ENCODE assay signal across 10 mouse cellular contexts in the genomic region with DNA sequence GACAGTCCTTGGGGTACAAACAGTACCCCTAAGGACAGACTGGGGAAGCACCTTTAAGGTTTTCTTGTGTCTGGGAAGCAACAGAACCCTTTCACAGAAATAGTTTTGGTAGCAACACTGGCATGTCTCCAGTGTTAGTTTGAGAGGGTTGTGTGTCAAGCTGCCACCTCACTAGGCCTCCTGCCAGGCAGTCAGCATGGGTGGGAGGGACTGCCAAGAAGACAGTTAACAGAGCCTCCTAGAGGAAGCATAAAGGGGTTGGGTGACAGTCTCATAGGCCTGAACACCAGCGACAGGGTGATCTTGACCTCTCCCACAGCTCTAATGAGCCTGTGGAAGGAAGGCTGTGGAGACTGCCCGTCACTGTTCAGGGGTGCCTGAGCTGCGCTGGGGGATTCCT.
DNase-seq lines count a peak whose midpoint lies in the region; ATAC-seq and TF ChIP-seq lines count a peak whose summit lies in the region.
"Had no signal": no experiment of that assay in that cellular context is flagged by ENCODE, and none has a peak within 500 bp of the region (broad histone marks: within the 10 kb centered on the region; RNA-seq: fewer than 3 reads in every experiment).

No protein-coding gene starts in this region.

- no peak for TF ChIP-seq POLR2A in kidney, adult 2 months (IDR thresholded peaks at IDR 0.05; ENCODE audit: low read depth, low read length)

- H3K4me1 ChIP-seq in midbrain, postnatal 0 days (ENCODE audit: insufficient read depth, low read length) = peaks cover 6% of the 10 kb centered on the region; the same call in 1 of the 2 replicates
- peaks cover 8% of the 10 kb centered on the region; the same call in 1 of the 2 replicates for H3K4me1 ChIP-seq in midbrain, embryonic 11.5 days (ENCODE audit: control insufficient read depth, insufficient read depth, low read length)
- peaks cover 27% of the 10 kb centered on the region for H3K4me1 ChIP-seq in midbrain, embryonic 13.5 days (replicated peaks)
- no peaks in the 10 kb centered on the region for H3K4me1 ChIP-seq in kidney, adult 2 months (ENCODE audit: control insufficient read depth, insufficient read depth, low read length)

- intact Hi-C loops in heart, postnatal 36 days (cut with DNase I) = no loop called here

- no peaks in the 10 kb centered on the region for H3K9me3 ChIP-seq in midbrain, postnatal 0 days (ENCODE audit: low read length)
- no peaks in the 10 kb centered on the region for H3K9me3 ChIP-seq in midbrain, embryonic 11.5 days (ENCODE audit: control insufficient read depth, low read length)
- H3K9me3 ChIP-seq in midbrain, embryonic 13.5 days = no peaks in the 10 kb centered on the region

- no peak for ATAC-seq in midbrain, postnatal 0 days (ENCODE audit: low FRiP score)
- no peak for ATAC-seq in midbrain, embryonic 11.5 days (ENCODE audit: low FRiP score)
- 0 out of 2 replicates have a peak, but pooled peaks have one; percentile 14 for ATAC-seq in erythroid progenitor cell, adult 5-6 weeks (replicated peaks; ENCODE audit: low FRiP score, poor library complexity, severe bottlenecking)
- no peak for ATAC-seq in midbrain, embryonic 13.5 days

- no peak overlapping the region for H3K9ac ChIP-seq in midbrain, postnatal 0 days (replicated peaks; ENCODE audit: low read length, poor library complexity, severe bottlenecking)
- H3K9ac ChIP-seq in midbrain, embryonic 11.5 days (ENCODE audit: low read length) = no peak overlapping the region
- H3K9ac ChIP-seq in midbrain, embryonic 13.5 days (replicated peaks) = no peak overlapping the region

- H3K4me2 ChIP-seq in midbrain, postnatal 0 days (ENCODE audit: low read depth, low read length, poor library complexity, severe bottlenecking) = no peak overlapping the region
- H3K4me2 ChIP-seq in midbrain, embryonic 11.5 days = no peak overlapping the region
- no peak overlapping the region for H3K4me2 ChIP-seq in midbrain, embryonic 13.5 days (replicated peaks)

- no peak overlapping the region for H3K27ac ChIP-seq in midbrain, postnatal 0 days (ENCODE audit: low read depth, low read length)
- no peak overlapping the region for H3K27ac ChIP-seq in midbrain, embryonic 11.5 days (ENCODE audit: low read depth, low read length)
- H3K27ac ChIP-seq in midbrain, embryonic 13.5 days = no peak overlapping the region
- H3K27ac ChIP-seq in kidney, adult 2 months (ENCODE audit: insufficient read depth, low read depth, low read length) = no peak overlapping the region

- no peaks in the 10 kb centered on the region for H3K36me3 ChIP-seq in midbrain, postnatal 0 days (ENCODE audit: insufficient read depth, low read length)
- H3K36me3 ChIP-seq in midbrain, embryonic 11.5 days (ENCODE audit: control insufficient read depth, insufficient read depth, low read length) = no peaks in the 10 kb centered on the region
- H3K36me3 ChIP-seq in midbrain, embryonic 13.5 days = no peaks in the 10 kb centered on the region
- H3K36me3 ChIP-seq in kidney, adult 2 months (ENCODE audit: control insufficient read depth, insufficient read depth, low read length) = no peaks in the 10 kb centered on the region

- H3K27me3 ChIP-seq in midbrain, postnatal 0 days (ENCODE audit: insufficient read depth, low read length) = no peaks in the 10 kb centered on the region
- no peaks in the 10 kb centered on the region for H3K27me3 ChIP-seq in midbrain, embryonic 11.5 days (ENCODE audit: control insufficient read depth, insufficient read depth, low read length)
- H3K27me3 ChIP-seq in midbrain, embryonic 13.5 days = no peaks in the 10 kb centered on the region; the same call in 1 of the 2 replicates
- H3K27me3 ChIP-seq in kidney, adult 2 months (replicated peaks; ENCODE audit: control insufficient read depth, insufficient read depth, low read length) = no peaks in the 10 kb centered on the region

- peak; percentile 54 for DNase-seq in midbrain, postnatal 0 days (ENCODE audit: low spot score)
- no peak for DNase-seq in midbrain, embryonic 11.5 days (ENCODE audit: low spot score, missing footprints)
- peak; percentile 44 to 51 for DNase-seq in heart, postnatal 36 days
- DNase-seq in right cerebral cortex, postnatal 4 days = peak; percentile 39
- no peak for DNase-seq in urinary bladder, postnatal 10 days (ENCODE audit: low spot score)
- no peak for DNase-seq in kidney, adult 2 months
- DNase-seq: liver had no signal

- TF ChIP-seq CTCF in midbrain, postnatal 0 days (IDR thresholded peaks at IDR 0.05) = no peak
- TF ChIP-seq CTCF in kidney, adult 2 months (conservative IDR thresholded peaks at IDR 0.05; ENCODE audit: insufficient read depth, insufficient read length, low read depth, low read length) = no peak

- WGBS in midbrain, postnatal 0 days = 85% methylated on average over 3 of the region's 3 CpGs
- WGBS in midbrain, embryonic 11.5 days = 87% methylated on average over 3 of the region's 3 CpGs
- 81% methylated on average over 3 of the region's 3 CpGs for WGBS in midbrain, embryonic 13.5 days
- WGBS in kidney, adult 2 months = 62% methylated on average over 3 of the region's 3 CpGs

- H3K4me3 ChIP-seq in midbrain, postnatal 0 days (ENCODE audit: low read depth, low read length) = no peak overlapping the region
- H3K4me3 ChIP-seq in midbrain, embryonic 11.5 days (ENCODE audit: low read depth, low read length) = no peak overlapping the region
- no peak overlapping the region for H3K4me3 ChIP-seq in midbrain, embryonic 13.5 days (replicated peaks)
- no peak overlapping the region for H3K4me3 ChIP-seq in kidney, adult 2 months (ENCODE audit: insufficient read depth, low read depth, low read length)
- H3K4me3 ChIP-seq: erythroblast, embryonic 14.5 days had no signal

Comparison
In these comparisons a context has a peak if more than half of its experiments do, and no peak if none do; other contexts are left out.
1. DNase-seq: peak in midbrain, postnatal 0 days (single experiment), heart, postnatal 36 days (2 of 2) and right cerebral cortex, postnatal 4 days (single experiment); none in midbrain, embryonic 11.5 days (single experiment), urinary bladder, postnatal 10 days (single experiment) and kidney, adult 2 months (single experiment).